Mouse (Mus musculus) hindlimb bud, embryonic 11.5 days (tissue): ENCODE data around the gene Sumf1.

Experiments used
- DNase-seq: peaks from one replicate; pipeline ENCODE4 v3.0.0-alpha.2; 2012; ENCODE audit warnings: low read depth, low spot score; ENCODE audit errors: extremely low spot score

The Sumf1 gene

DNA sequence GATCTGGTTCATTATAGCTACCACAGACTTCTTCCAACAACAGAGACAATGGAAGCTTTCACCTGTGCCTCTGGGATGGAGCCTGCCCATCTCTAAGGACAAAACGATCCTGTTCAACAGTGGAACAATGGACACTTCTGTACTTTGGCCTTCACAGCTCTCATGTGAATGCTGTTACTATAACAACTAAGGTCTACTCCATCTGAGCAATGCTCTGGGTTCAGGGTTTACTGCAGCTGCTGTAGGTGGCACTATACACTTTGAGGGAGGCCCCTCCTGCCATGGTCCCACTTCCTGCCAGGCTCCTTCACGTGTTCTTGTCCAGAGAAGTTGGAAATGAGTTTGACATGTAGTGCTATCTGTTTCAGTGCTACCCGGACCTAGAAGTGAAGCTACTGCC, 36.9 kb downstream of the Sumf1 start:
- DNase-seq: no peak

DNA sequence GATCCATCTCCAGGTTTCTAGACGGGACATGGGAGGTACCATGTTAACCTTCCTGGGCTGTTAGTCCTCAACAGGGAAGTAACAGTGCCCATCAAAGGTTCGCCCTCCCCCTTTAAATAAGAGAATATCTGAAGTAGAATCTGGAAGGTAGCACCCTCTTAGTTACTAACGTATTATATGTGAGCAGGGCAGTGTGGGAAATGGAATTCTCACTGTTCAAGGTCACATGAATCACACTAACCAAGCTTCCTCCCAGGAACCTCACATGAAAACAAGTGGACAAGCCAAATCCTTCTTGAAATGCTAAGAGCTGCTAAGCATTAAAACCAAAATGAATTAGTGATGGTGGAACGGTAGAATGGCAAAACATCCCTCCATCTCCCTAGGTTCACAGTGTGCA, 38.7 kb downstream of the Sumf1 start:
- no peak for DNase-seq

DNA sequence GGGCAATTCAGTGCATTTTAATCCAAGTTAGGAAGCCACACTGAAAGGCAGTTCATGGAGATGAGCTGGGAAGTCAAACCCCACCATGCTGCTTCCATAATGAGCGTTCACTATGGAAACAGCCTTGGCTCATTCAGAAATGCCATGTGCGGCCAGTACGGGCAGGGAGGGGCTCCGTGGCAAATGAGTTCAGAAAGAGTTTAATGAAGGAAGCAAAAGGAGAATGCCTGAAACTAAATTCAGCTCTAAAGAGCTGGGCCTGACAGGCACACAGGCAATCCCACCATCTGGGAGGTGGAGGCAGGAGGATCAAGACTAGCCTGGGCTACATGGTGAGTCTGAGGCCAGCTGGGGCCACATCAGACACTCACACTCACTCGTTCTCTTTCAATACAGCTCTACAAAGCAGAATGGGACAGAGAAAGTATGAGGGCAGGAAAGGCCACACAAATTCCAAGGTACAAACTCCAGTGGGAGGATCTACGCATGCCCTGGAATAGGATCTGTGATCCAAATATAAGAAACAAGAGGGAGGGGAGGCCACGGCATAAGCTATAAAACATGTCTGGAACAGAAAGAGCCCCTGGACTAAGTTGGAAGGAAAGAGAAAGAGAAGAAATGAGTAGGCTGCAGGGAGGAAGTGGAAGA, 39.3 kb downstream of the Sumf1 start:
- no peak for DNase-seq

DNA sequence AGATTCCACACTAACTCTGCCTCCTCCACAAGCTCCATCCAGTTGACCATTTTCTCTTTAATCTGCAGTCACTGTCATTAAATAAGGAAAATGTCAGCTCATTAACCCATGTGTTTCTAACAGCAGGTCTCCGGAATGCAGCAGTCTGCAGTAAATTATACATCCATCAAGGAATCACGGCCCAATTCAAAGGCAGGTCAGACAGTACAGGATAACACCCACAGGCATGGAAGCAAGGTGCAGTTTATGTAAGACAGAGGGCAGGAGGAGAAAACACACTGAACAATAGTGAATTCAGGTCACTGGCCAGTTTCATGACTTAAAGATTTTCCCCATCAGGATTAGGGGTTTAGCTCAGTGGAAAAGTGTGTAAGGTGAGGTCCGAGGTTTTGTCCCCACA, 40.1 kb downstream of the Sumf1 start:
- no peak for DNase-seq

DNA sequence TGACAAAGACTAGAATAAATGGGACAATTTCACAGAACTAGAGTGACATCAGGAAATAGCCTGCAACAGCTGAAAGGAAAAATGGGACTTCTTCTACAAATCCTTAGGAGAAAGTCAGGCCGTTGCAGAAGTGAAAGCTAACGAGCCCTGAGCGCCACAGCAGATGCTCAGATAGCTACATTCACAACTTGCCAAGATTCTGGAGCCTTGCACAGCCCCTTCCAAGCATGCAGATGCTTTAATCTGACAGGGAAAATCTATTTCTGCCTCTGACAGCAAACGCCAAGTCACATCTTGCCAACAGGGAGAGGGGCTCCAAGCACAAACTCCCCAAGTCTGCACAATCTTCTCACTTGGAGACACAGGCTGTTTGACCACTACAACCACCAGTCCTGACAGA, 42.6 kb downstream of the Sumf1 start:
- DNase-seq: no peak

DNA sequence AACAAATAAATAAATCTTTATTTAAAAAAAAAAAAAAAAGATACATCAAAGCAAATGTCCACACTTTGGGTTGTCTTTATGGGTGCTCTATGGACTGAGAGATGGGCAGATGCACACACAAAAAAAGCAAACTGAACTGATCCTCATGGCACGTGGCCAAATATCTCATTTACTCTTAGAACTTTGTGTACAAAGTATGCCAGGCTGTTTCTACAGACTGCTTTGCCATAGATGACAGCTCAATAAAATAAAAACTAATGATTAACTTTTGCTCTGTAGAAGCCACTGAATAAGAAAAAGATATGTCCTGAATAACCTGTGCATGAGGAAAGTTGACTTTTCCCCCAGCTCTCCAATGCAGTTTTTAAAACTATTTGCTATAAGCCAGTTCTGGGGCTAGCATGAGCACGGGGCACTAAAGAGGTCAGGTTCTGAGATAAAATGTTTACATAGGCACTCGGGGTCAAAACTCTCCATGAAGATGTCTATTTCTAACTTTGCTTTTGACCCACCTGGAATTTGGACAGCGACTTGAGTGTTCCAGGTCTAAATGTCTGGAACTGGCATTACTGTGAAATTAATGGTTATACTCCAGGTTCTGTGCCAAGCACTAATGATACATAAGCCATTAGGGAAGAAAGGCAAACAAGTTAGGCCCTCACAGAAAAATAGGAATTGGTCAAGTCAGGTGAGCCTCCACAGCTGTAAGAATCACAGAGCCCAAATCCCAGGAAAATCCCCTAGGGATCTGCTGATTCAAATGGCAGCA, 44.5 kb downstream of the Sumf1 start:
- no peak for DNase-seq

DNA sequence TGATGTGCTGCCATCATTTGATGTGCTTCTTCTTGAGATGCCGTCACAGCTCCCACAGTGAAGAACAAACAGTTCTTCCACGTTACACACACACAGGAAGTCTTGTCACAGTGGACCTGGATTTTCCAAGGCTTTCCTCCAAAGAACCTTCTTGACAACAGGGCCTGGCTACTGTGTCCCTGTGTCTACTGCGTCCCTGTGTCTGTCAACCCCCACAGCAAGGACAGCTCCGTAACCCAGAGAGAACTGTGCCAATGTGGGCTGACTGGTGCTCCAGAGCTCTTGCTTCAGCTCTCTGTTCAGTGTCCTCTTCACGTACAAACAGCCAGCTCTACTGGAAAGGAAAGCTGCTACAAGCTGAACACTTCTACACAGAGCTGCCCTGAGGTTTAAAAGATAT, 48.4 kb downstream of the Sumf1 start:
- no peak for DNase-seq

DNA sequence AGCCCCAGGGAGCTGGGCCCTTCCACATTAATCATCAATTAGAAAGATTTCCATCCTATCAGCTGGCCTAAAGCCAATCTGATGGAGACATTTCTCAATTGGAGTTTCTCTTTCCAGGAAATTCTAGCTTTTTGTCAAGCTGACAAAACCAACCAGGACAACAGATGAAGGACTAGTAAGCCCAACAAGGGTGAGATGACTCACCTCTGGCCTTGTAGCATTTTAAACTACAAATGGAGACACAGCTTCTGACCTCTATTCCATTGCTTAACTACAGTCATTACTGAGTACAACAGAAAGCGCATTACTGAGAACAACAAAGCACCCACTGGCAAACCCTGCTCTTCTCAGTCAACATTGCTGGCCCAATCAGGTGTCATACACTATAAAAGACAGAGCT, 49.1 kb downstream of the Sumf1 start:
- no peak for DNase-seq

DNA sequence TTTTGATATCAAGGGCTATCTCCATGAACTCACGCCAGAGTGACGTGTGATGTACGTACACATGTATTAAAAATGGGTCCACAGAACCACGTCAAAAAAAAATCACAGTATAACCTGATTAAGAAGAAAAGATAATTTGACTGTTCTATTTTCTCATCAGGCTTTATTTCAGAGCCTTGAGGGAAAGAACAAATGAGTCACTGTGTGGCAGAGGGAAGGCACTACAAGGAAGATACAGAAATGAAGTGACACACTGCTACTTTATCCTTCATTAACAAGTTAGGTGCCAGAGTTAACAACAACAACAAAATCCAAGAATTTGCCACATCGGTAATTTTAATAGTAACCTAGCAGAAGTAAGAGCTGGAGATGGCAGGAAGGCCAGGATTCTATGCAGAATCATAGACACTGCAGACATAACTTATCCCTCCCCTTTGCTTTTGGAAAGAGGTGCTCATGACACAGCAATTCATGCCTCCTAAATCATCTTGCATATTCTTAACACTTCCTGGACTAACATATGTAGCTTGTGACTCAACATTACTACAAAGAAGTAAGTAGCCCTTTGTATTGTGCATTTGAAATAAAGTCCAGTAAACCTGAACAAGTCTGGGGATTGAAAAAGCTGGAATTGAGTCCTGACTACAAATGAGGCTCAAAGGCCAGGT, 53.0 kb downstream of the Sumf1 start:
- no peak for DNase-seq

DNA sequence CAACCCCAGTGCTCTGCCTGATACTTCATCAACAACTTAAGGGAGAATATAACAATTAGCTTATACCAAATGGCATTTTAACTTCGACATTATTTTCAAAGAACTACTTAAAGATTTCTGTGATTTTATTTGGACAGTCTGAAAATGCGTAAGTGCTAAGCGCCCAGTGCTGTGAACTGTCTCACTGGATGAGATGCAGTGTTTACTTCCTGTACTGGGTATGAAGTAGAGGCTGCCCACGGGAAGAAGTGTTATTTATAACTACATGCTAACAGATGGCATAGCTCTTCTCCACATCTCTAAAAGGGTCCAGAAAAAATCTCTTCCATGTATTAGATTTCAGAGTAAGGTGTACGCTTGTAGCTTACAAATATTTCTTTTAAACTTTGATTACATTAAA, 54.7 kb downstream of the Sumf1 start:
- no peak for DNase-seq

DNA sequence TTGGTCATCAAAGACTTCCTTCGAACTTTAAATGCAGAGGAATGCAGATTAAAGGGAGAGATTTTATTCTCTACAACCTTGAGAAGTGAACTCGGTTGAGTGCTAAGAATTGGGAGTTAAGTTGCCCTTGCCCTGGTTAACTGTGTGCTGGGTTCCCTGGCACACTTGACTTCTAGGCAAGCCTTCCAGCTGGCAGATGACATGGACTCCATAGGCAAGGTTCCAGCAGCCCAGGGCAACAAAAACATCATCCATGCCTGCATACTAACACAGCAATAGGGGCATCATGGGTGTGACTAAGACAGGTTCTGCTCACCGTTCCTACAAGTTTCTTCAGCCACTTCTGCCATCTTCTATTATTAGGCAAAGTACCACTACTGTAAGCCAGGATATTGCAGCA, 58.8 kb downstream of the Sumf1 start:
- DNase-seq: no peak

DNA sequence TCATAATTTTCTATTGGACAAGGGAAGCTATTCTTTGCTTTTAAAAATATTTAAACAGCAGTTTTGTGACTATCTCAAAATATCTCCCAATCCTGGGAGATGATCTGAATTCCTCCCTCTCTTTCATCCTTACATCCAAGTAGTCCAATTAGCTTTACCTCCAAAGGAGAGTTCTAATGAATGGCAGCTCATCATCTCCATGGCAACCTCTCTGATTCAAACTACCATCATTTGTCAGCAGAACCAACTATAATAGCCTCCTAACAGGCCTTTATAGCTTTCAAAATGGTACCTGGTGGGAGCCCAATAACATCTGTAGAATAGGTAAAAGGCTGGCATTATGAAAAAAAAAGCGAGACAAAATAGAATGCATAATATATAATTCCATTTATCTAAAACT, 59.9 kb downstream of the Sumf1 start:
- no peak for DNase-seq

DNA sequence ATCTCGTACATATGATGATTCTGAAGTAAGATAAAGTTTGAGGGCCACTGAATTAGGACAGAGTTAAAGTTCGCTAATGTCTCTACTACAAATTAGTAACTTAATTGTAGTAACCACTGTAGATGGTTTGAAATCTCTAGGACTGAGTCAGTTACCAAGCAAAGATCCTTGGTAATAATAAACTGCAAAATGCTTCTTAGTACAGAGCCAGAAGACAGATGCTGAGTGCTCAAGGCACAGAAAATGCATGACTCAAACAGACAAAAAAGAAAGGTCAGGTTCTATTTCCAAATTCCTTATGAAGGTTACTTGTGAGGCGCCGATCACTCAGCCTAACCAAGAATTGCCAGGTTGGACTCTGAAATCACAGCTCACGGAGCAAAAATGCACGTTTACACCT, 67.5 kb downstream of the Sumf1 start:
- no peak for DNase-seq

DNA sequence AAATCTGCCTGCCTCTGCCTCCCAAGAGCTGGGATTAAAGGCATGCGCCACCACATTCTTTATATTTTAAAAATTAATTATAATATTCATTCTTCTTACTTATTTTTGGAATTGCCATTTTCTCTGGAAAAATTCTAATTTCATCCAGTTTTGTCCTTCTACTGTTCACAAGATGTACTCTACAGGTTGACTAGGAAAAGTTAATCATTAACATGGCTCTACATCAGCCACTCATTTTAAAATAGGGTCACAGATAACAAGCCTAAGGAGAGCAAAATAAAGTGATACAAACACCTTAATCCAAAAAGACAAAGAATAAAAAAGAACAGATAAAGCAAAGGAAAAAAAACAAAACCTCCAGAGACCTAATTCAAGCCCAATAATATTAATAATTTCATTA, 70.4 kb downstream of the Sumf1 start:
- no peak for DNase-seq

DNA sequence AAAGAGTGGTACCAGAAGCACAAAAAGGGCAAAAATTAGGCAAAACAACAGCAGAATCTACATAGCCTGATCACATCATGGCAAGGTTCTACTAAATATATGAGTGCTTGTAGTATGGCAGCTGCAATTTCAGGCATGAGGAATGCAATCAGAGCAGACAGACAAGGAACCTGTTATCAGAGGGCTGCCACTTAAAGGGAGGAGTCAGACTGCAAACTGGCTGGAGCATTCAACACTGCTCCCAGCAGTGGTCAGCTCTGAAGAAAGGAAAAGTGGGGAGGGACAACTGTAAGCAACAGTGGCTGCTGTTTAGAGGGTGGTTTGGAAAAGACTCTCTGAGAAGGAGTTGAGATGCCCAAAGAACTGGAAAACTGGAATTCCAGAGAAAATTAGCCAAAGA, 73.7 kb downstream of the Sumf1 start:
- no peak for DNase-seq

DNA sequence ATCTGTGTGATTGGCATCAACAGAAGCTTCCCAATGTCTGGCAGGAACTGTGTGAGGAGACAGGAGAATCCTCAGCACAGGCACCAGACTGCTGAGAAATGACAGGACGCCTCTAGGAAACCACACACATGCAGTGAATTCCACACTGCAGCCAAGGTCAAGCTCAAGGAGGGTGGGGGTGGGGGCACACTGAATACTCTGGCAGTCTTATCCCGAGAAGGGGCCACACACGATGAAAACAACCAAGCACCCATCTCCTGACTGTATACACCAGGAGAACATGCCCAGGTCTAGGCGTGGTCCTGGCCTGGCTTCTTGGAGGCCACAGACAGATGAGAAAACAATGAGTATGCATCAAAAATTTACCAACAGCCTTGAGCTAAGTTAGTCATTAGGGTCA, 75.0 kb downstream of the Sumf1 start:
- no peak for DNase-seq

DNA sequence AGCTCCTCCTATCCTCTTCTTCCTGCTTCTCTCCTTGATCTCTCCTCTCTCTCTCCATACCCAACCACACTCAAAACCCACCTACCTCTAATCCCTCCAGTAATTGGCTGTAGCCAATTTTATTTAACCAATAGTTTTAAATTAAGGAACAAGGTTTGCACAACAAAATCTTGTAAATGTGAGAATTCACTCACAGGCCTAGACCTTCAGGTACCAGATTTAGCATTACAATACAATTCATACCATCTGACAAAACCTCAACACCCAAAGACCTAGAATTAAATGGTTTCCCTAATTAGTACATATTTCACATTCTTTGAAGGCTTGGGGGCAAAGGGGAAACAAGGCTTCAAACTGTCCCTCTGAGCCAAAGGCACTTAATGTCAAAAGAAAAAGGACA, 78.0 kb downstream of the Sumf1 start:
- DNase-seq: no peak

DNA sequence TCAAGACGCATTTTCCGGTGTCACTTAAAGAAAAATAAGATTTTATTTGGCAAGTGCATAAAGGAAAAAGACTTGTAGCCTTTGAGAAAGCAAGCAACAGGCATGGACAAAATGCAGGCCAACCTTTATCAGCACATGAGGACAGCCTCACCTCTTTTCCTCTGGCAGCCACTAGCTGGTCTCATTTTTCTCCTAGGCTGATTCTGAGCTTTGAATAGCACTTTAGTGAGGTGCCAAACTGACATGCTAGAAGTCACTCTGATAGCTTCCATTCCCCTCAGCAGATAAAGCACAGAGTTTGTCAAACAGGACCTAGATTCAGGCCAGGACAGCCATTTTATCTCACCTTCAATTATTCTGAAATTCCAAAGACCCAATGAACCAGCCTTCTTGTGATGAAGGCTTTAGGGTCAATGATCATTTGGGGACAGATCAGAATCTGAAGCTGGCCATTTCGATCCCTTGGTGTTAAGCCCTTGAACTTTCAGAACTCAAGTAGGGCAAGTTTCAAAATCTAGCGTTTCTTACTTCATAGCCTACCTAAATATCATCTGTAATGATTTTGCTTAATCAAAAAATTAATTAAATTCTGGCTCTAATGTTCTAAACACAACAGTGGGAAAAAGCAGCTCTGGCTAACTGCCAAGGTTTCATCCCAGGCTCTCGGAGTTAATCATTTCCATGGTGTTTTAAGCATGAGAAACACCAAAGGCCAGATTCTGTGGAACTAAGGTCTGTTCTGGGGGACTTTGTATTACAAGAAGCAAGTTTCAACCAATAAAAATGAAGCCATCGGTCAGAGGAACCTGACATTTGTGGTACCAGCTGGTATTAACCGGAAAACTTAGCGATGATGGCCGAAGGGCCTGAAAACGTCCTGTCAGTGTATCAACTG, 83.2 kb downstream of the Sumf1 start:
- DNase-seq: no peak

DNA sequence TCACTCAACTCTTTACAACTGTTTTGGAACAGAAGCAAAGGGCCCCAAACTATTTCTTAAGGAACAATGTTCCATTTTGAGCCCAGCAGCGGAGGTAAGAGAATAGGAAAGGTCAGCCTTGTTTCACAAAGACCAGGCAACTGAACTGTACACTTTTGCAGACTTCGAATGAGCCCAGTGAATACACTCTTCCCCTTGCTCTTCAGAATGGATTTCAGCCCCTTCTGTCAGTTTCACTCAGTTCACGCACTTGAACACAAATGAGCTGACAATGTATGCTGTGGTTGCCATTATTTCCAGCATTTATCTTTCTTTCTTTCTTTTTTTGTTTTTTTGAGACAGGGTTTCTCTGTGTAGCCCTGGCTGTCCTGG, 86.5 kb downstream of the Sumf1 start:
- DNase-seq: no peak

DNA sequence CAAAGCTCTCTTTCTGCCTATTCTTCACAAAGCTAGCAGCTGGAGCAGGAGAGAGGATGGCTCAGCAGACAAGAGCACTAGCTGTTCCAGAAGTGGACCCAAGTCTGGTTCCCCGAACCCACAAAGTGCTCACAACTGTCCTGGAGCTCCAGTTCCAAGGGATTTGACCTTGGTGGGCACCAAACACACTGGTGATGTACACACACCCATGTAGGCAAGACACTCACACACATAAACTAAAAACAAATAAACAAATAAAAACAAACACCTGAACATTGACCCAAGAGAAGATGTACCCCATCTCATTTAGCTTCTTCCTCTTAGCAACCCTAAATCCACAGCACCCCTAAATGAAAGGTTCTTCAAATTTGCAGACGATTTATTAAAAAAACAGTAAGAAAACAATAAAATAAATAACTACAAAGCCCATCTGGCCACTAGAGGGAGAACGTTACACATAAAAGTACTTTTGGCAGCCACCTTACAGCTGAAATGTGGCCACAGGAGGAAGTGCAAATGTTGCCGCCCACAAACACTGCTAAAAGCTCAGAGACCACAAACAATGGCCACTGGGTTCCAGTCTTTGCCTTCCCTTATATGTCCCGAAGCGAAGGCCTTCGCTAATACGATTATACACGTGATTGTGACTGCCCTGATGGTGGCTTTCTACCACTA, 87.1 kb downstream of the Sumf1 start:
- DNase-seq: peak; percentile 54

DNA sequence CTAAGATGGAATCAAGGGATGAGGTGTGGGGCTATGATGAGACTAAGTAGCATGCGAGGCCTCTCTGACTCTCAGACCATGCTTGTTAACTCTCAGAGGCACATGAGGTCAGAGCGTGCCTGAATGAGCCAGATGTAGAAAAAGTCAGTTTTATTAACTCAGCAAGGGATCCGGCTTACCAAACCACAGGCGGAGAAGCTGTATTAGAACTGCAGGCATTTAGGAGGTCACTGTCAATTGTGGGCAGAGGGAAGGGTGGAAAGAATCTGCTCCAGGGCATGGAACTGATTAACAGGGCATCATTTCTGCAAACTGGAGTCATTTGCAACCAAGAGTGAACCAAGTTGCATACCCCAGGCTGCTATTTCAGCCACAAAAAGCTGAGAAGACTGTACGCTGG, 89.9 kb downstream of the Sumf1 start:
- DNase-seq: no peak
